24 mouse cellular contexts compared by ENCODE assay signal in the genomic region with DNA sequence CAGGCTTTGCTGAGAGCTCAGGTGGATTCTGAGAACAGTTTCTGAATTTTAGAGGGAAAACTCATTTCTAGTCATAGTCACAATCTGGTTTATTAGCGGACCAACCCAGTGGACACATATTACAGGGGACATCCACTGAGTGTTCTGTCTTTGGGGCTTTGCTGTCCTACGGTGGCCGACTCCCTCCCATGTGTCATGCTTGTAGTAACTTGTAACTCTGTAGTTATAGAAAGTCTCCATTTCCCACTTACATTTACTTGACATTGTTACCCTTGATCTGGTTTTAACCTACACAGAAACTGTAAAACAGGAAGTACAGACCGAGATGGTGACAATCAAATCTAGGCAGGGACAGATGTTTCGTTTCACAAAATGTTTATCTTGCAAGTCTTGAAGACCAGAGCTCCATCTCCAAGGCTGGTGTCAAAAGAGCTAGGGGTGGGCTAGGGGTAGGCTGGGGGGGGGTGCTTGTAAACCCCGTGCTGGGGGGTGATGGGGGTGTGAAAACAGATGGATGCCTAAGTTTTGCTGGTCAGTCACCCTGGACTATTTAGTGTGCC. TPM values are rescaled to one million over a fixed set of nuclear protein-coding genes. Genes with fewer than 3 reads are reported as not detected.
A peak's percentile ranks its signal among the peaks of the same experiment; 100 is the strongest.
DNase-seq lines count a peak whose midpoint lies in the region; ATAC-seq and TF ChIP-seq lines count a peak whose summit lies in the region.
"Had no signal": no experiment of that assay in that cellular context is flagged by ENCODE, and none has a peak within 500 bp of the region (broad histone marks: within the 10 kb centered on the region; RNA-seq: fewer than 3 reads in every experiment).

No protein-coding gene starts in this region.

- no peak for TF ChIP-seq EP300 in liver, postnatal 0 days (IDR thresholded peaks at IDR 0.05; ENCODE audit: low read depth)

- DNase-seq in liver, postnatal 0 days = no peak
- DNase-seq in thymus, postnatal 14 days = peak; percentile 29
- DNase-seq in thymus, postnatal 10 days (ENCODE audit: low spot score in 2 of 2) = no peak
- peak; percentile 70 for DNase-seq in induced T-regulatory cell, adult 2 months (ENCODE audit: low read depth)
- no peak for DNase-seq in urinary bladder, postnatal 10 days (ENCODE audit: low spot score)
- no peak for DNase-seq in frontal cortex, adult 2 months (ENCODE audit: extremely low spot score in 1 of 2, low spot score in 1 of 2)
- DNase-seq: cerebellum, adult 9-11 months; forebrain, postnatal 0 days; gastrocnemius, postnatal 25 days; thymus, adult 18-20 months had no signal

- H3K36me3 ChIP-seq in liver, postnatal 0 days (replicated peaks; ENCODE audit: insufficient read depth, low read length) = no peaks in the 10 kb centered on the region
- H3K36me3 ChIP-seq in liver, embryonic 12.5 days = no peaks in the 10 kb centered on the region
- H3K36me3 ChIP-seq: heart, embryonic 12.5 days; intestine, embryonic 15.5 days; lung, embryonic 15.5 days; neural tube, embryonic 13.5 days had no signal

- H3K9me3 ChIP-seq in liver, postnatal 0 days (ENCODE audit: low read length) = no peaks in the 10 kb centered on the region
- no peaks in the 10 kb centered on the region for H3K9me3 ChIP-seq in liver, embryonic 12.5 days (replicated peaks)
- H3K9me3 ChIP-seq: heart, embryonic 12.5 days; intestine, embryonic 15.5 days; lung, embryonic 15.5 days; neural tube, embryonic 13.5 days had no signal

- H3K27ac ChIP-seq in liver, postnatal 0 days (ENCODE audit: low read depth) = peak overlapping the region; percentile 30; the same call in 1 of the 2 replicates
- no peak overlapping the region for H3K27ac ChIP-seq in liver, embryonic 12.5 days
- H3K27ac ChIP-seq: intestine, embryonic 15.5 days; lung, embryonic 15.5 days; neural tube, embryonic 13.5 days had no signal

- H3K4me3 ChIP-seq in liver, postnatal 0 days (ENCODE audit: low read depth, low read length) = no peak overlapping the region
- H3K4me3 ChIP-seq in liver, embryonic 12.5 days = no peak overlapping the region
- H3K4me3 ChIP-seq: erythroblast, embryonic 14.5 days; heart, embryonic 12.5 days; intestine, embryonic 15.5 days; lung, embryonic 15.5 days; neural tube, embryonic 13.5 days had no signal

- H3K9ac ChIP-seq in liver, postnatal 0 days (replicated peaks) = no peak overlapping the region
- no peak overlapping the region for H3K9ac ChIP-seq in liver, embryonic 12.5 days
- H3K9ac ChIP-seq: forebrain, postnatal 0 days; heart, embryonic 12.5 days; intestine, embryonic 15.5 days; lung, embryonic 15.5 days; neural tube, embryonic 13.5 days had no signal

- WGBS in liver, postnatal 0 days (ENCODE audit: insufficient replicate concordance) = 46% methylated on average over 6 of the region's 6 CpGs
- 41% methylated on average over 6 of the region's 6 CpGs for WGBS in liver, embryonic 12.5 days (ENCODE audit: insufficient replicate concordance)

- no peak for TF ChIP-seq CTCF in liver, postnatal 0 days (IDR thresholded peaks at IDR 0.05; ENCODE audit: low read depth)

- H3K4me1 ChIP-seq in liver, postnatal 0 days (ENCODE audit: insufficient read depth) = no peaks in the 10 kb centered on the region
- H3K4me1 ChIP-seq in liver, embryonic 12.5 days = peaks cover 23% of the 10 kb centered on the region; the same call in 1 of the 2 replicates
- H3K4me1 ChIP-seq: heart, embryonic 12.5 days; intestine, embryonic 15.5 days; lung, embryonic 15.5 days; neural tube, embryonic 13.5 days had no signal

- ATAC-seq in liver, postnatal 0 days = no peak
- no peak for ATAC-seq in liver, embryonic 12.5 days
- ATAC-seq in erythroblast, adult 5-6 weeks (replicated peaks; ENCODE audit: low FRiP score, poor library complexity, severe bottlenecking) = no peak
- ATAC-seq: forebrain, postnatal 0 days; intestine, embryonic 15.5 days; midbrain, embryonic 16.5 days; Patski had no signal

- H3K27me3 ChIP-seq in liver, postnatal 0 days (ENCODE audit: insufficient read depth, low read length) = no peaks in the 10 kb centered on the region
- H3K27me3 ChIP-seq in liver, embryonic 12.5 days (replicated peaks) = 0 out of 2 replicates have a peak, but pooled peaks cover 5% of the 10 kb centered on the region
- H3K27me3 ChIP-seq: CH12.LX; heart, embryonic 12.5 days; intestine, embryonic 15.5 days; lung, embryonic 15.5 days; neural tube, embryonic 13.5 days had no signal

- no peak overlapping the region for H3K4me2 ChIP-seq in liver, postnatal 0 days (ENCODE audit: low read depth, low read length)
- no peak overlapping the region for H3K4me2 ChIP-seq in liver, embryonic 12.5 days
- H3K4me2 ChIP-seq: heart, embryonic 12.5 days; intestine, embryonic 15.5 days; lung, embryonic 15.5 days; neural tube, embryonic 13.5 days had no signal

RNA-seq across cellular contexts. Expression of gene Tmprss4, which starts 31.9 kb away (rescaled TPM):
- polyA plus RNA-seq in liver, postnatal 0 days (2015; fragmentation: Nextera tagmentation; extraction: Ambion mirVana) = not detected in 2 replicates
- polyA plus RNA-seq in liver, embryonic 12.5 days (2016; fragmentation: Nextera tagmentation; extraction: Ambion mirVana) = not detected in 2 replicates
- 0.08 and 0.18 TPM in 2 replicates for polyA plus RNA-seq in frontal cortex, adult 2 months (2012; rRNA removed)
- not detected in 2 replicates for total RNA-seq in erythroblast, adult 5-6 weeks (2015; ENCODE audit: low replicate concordance)
- not detected in 2 replicates for total RNA-seq in erythroblast, adult 5-6 weeks (2017; ENCODE audit: low replicate concordance)
- total RNA-seq: CH12.LX; forebrain, postnatal 0 days; gastrocnemius, postnatal 25 days; hematopoietic stem cell, adult 5-6 weeks had no signal
- polyA plus RNA-seq: brain, embryonic 14.5 days; erythroblast, embryonic 14.5 days; forebrain, postnatal 0 days; heart, embryonic 12.5 days; midbrain, embryonic 16.5 days; neural tube, embryonic 13.5 days; Patski had no signal

RNA-seq across cellular contexts. Expression of gene Il10ra, which starts 33.2 kb away (rescaled TPM):
- polyA plus RNA-seq in liver, postnatal 0 days (2015; fragmentation: Nextera tagmentation; extraction: Ambion mirVana) = 2.4 and 2.7 TPM in 2 replicates
- polyA plus RNA-seq in liver, embryonic 12.5 days (2016; fragmentation: Nextera tagmentation; extraction: Ambion mirVana) = 2.9 and 3.1 TPM in 2 replicates
- polyA plus RNA-seq in frontal cortex, adult 2 months (2012; rRNA removed) = 3.1 and 4.0 TPM in 2 replicates
- 4.6 and 4.8 TPM in 2 replicates for total RNA-seq in erythroblast, adult 5-6 weeks (2015; ENCODE audit: low replicate concordance)
- 5.0 and 8.8 TPM in 2 replicates for total RNA-seq in erythroblast, adult 5-6 weeks (2017; ENCODE audit: low replicate concordance)
- polyA plus RNA-seq: Patski had no signal

RNA-seq across cellular contexts. Expression of gene BC049352, which starts 53.9 kb away (rescaled TPM):
- 0.14 and 0.15 TPM in 2 replicates for polyA plus RNA-seq in liver, postnatal 0 days (2015; fragmentation: Nextera tagmentation; extraction: Ambion mirVana)
- 0.10 TPM in 1 of 2 replicates, not detected in the other for polyA plus RNA-seq in liver, embryonic 12.5 days (2016; fragmentation: Nextera tagmentation; extraction: Ambion mirVana)
- 2.8 and 3.1 TPM in 2 replicates for polyA plus RNA-seq in frontal cortex, adult 2 months (2012; rRNA removed)
- not detected in 2 replicates for total RNA-seq in erythroblast, adult 5-6 weeks (2015; ENCODE audit: low replicate concordance)
- total RNA-seq in erythroblast, adult 5-6 weeks (2017; ENCODE audit: low replicate concordance) = not detected in 2 replicates
- total RNA-seq: CH12.LX had no signal
- polyA plus RNA-seq: brain, embryonic 14.5 days; erythroblast, embryonic 14.5 days; heart, embryonic 12.5 days; large intestine, adult 2 months; limb, embryonic 11.5 days; lung, embryonic 15.5 days; neural tube, embryonic 13.5 days; Patski had no signal

Comparison
In these comparisons a context has a peak if more than half of its experiments do, and no peak if none do; other contexts are left out.
1. DNase-seq: peak in thymus, postnatal 14 days (single experiment) and induced T-regulatory cell, adult 2 months (single experiment); none in liver, postnatal 0 days (single experiment), thymus, postnatal 10 days (0 of 2), urinary bladder, postnatal 10 days (single experiment) and frontal cortex, adult 2 months (0 of 2).